Mouse (Mus musculus) adrenal gland, adult 8-10 months (tissue): Measurements from ENCODE around the gene Nkain1. TPM values are rescaled to one million over a fixed set of nuclear protein-coding genes. Genes with fewer than 3 reads are reported as not detected.

Experiments used
- DNase-seq: peaks from one replicate; pipeline ENCODE4 v3.0.0; 2022
- total RNA-seq, 4 experiments: library from RNA; stranded (reverse); gene quantifications; 2 replicates each; pipeline ENCODE4 v1.2.4; 2022

Gene Nkain1
- total RNA-seq, 4 experiments from 2014 or later, result 5.3 to 15.1 (median 8.8) TPM

DNA sequence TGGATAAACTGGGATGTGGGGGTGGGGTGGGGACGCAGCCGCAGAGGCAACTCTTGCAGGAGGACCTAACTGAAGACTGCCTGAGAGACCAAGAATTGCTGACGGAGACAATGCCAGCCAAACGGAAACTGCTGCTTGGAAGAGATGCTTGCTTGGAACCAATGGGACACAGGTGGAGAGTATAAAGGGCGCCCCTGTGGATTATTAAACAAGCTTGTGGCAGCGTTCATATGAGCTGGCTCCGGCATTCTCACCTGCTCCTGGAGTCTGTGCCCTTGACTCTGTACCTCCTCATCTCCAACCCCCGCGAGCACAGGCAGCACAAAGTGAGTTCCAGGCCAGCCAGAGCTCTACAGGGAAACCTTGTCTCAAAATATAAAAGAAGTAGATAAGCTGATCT lies 23.5 kb downstream of the Nkain1 start:
- no peak for DNase-seq

DNA sequence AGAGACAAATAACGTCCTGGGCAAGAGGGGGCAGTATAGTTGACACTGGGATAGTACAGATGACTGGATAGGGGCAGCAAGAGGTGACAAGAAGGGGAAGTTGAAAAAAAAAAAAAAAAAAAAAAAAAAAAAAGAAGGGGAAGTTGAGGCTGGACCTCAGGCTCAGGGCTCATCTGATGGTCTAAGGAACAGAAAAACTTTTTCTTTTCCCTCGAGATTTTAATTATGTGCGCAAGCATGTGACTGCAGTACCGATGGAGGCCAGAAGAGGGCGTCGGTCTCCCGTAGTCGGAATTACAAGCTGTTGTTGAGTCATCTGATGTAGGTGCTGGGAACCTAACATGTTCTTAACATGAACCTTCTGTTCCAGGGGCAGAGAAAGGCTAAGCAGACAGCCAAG lies 24.8 kb downstream of the Nkain1 start:
- DNase-seq, result no peak

DNA sequence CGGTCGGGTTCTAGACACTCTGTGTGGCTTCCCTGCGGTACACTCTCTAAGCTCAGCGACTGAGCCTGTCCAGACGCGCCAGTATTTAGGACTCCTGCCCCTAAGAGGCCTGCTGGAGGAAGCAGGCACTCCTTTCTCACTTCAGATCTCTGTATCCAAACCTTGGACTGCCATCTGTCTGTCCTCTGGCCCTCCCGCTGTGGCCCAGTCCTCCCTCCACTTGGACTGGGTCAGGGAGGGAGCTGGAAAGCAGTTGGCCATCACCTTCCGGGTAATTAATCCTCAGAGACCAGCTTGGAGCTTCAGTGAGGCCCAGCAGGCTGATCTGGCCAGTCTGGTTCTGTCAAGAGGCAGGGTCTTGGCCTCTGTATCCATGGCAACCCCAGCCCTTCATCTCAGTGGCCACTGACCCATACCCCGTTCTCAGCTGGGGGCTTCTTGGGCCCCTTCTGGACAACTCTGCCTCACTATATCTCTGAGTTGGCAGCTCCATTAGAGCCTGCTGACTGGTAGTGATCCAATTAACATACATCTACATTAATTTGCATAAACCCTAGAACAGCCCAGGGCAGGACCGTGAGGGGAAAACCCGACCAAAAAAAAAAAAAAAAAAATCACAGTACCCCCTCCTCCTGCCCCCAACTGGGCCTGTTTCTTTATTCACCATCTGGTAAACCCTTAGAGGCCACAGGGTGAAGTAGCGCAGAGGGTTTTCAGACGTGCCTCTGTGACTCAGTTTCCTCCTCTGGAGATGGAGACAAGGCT lies 27.0 kb downstream of the Nkain1 start:
- no peak for DNase-seq

GRCm38 (mm10) chr4:130544392-130544791 lies 29.6 kb downstream of the Nkain1 start:
- DNase-seq, result no peak

DNA sequence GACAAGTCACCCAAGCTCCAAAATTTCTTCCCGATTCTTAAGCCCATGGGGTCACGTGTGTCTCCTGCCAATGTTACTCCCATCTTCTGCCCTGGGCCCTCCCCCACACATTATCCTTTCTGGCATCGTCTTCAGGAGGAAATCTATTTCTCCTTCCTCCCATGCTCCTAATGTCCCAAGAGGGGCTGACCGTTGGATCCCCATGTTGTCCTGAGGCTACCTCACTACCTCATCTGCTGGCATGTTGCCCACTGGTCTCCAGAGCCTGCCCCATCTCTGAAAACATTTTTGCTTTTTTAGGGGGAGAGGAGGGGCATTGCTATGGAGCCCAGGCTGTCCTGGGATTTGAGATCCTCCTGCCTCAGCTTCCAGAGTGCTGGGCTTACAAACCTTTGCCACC lies 30.9 kb downstream of the Nkain1 start:
- no peak for DNase-seq

DNA sequence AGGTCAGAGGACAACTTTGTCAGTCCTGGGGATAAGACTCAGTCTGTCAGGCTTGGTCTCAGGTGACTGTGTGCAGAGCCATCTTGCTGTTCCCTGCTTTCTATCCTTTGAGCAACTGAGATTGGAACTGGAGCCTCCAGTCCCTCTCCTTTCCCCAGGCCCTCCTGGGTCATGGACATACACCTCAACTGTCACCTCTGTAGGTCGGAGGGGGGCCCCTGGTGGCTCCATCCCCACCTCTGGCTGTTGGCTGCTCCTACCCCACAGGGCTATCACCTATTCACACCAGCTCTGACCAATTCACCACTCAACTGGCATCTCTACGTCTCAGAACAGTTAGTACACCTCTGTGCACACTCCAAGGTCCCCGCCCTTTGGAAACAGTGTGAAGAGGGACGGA lies 33.1 kb downstream of the Nkain1 start:
- no peak for DNase-seq

DNA sequence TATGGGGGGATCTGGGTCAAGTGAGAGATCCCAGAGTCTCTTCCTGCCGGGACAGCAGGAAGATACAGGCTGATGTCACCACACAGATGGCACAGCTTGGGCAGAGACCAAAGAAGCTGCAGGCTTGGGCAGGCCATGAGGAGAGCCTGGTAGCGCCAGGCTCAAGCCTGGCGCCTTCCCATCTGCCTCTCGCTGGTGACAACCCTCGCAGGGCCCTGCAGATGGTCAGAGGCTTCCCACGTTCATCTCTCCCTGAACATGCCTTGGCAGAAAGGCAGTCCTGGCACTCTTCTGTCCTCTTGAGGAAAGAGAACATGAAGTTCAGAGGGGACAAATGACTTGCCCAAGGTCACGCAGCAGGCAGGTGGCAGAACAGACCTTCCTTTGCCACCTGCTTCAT lies 34.3 kb downstream of the Nkain1 start:
- no peak for DNase-seq

GRCm38 (mm10) chr4:130539053-130539452 lies 34.9 kb downstream of the Nkain1 start:
- no peak for DNase-seq

DNA sequence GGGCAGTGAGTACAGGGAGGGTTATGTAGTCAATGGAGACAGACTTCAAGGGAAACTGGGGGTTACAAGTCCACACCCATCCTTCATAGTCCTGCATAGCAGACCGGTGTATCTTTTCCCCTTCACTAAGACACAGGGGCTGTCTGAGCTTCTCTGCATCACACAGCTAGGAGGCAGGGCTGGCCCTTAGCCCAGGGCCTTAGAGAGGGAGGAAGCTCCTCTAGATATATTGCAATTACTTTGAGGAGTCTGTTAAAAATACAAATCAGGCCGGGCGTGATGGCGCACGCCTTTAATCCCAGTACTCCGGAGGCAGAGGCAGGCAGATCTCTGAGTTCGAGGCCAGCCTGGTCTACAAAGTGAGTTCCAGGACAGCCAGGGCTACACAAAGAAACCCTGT lies 36.6 kb downstream of the Nkain1 start:
- no peak for DNase-seq

GRCm38 (mm10) chr4:130535789-130536188 lies 38.2 kb downstream of the Nkain1 start:
- no peak for DNase-seq

- peak; percentile 69 for DNase-seq
Observed at GRCm38 (mm10) chr4:130533975-130534374, 40.0 kb downstream of the Nkain1 start.

- no peak for DNase-seq
Observed at GRCm38 (mm10) chr4:130532347-130532746, 41.6 kb downstream of the Nkain1 start.

GRCm38 (mm10) chr4:130531645-130532280 lies 42.2 kb downstream of the Nkain1 start:
- DNase-seq, result no peak

GRCm38 (mm10) chr4:130527804-130528203 lies 46.2 kb downstream of the Nkain1 start:
- DNase-seq, result no peak

GRCm38 (mm10) chr4:130525041-130525440 lies 48.9 kb downstream of the Nkain1 start:
- no peak for DNase-seq

DNA sequence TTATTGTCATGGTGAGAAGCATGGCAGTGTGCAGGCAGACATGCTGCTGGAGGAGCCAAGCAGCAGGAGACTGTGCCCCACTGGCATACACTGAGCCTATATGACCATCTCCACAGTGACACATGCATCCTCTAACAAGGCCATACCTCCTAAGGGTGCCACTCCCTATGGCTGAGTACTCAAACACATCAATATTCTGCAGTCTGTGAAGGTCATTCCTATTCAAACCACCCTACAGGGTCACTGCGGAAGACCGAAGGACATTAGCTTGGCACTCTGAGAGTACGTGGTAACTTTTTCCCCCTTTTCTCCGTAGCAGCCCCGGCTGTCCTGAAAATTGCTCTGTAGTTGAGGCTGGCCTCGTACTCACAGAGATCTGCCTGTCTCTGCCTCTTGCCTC lies 52.5 kb downstream of the Nkain1 start:
- no peak for DNase-seq

- no peak for DNase-seq
Observed at GRCm38 (mm10) chr4:130520482-130520851, 53.5 kb downstream of the Nkain1 start.

GRCm38 (mm10) chr4:130519567-130520481 lies 54.1 kb downstream of the Nkain1 start:
- DNase-seq, result peak; percentile 94

- peak; percentile 42 for DNase-seq
Observed at GRCm38 (mm10) chr4:130516490-130516889, 57.5 kb downstream of the Nkain1 start.
